Mouse (Mus musculus) layer of hippocampus, adult 9-11 months (tissue): ENCODE measurements around the gene Pifo.

Source experiments
- DNase-seq: peaks from one replicate; pipeline ENCODE4 v3.0.0; 2022

Gene Pifo

DNA sequence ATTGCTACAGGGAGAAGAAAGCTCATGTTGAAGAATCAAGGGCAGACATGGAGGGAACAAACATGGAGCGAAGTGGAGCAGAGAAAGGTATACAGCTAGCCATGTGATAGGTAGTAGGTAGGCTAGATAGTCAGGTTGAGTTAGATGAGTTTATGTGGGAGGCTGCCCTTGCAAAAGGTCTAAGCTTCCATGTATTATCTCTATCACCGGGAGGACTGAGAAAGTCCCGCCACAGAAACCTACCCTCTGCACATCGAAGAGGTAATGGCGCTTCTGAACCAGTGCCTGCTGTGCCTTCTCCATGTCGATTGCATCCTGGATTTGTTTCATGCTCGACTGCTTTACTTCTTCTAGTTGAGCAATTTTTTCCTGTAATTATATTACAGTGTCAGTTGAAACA lies 63.1 kb downstream of the Pifo start:
- DNase-seq: no peak
